Mouse (Mus musculus) G1E (cell line): ENCODE data around the gene Lmbr1l. TPM values are rescaled to one million over a fixed set of nuclear protein-coding genes. Genes with fewer than 3 reads are reported as not detected.

ENCODE experiments used
- ATAC-seq: 2 replicates; pipeline ENCODE4 v1.8.0; 2016; ENCODE audit warnings: mild to moderate bottlenecking; ENCODE audit not compliant: insufficient number of reproducible peaks, poor library complexity, low FRiP score, severe bottlenecking; ENCODE audit errors: extremely low read depth
- DNase-seq: peaks from one replicate; pipeline ENCODE4 v3.0.0; 2012; ENCODE audit warnings: low spot score
- H3K27me3 ChIP-seq: 2 replicates; pipeline ENCODE4 v1.6.1; 2012; ENCODE audit warnings: mild to moderate bottlenecking, low read length, inconsistent platforms; ENCODE audit not compliant: insufficient read depth
- H3K36me3 ChIP-seq: replicated peaks from 2 replicates; pipeline ENCODE3; 2012; ENCODE audit warnings: mild to moderate bottlenecking, inconsistent platforms
- H3K4me1 ChIP-seq: 2 replicates; pipeline ENCODE4 v1.6.1; 2012; ENCODE audit warnings: low read depth, low read length, inconsistent platforms, mixed read lengths; ENCODE audit not compliant: insufficient read depth
- H3K4me3 ChIP-seq: 2 replicates; pipeline ENCODE4 v1.5.1; 2012; ENCODE audit warnings: low read depth, mild to moderate bottlenecking, inconsistent platforms, low read length, moderate library complexity, mixed read lengths
- H3K9me3 ChIP-seq: replicated peaks from 2 replicates; pipeline ENCODE4 v1.6.1; 2012; ENCODE audit warnings: inconsistent platforms
- CTCF ChIP-seq: IDR thresholded peaks from 2 replicates; pipeline ENCODE4 v1.5.1; 2012; ENCODE audit warnings: low read depth, low read length, inconsistent platforms, mixed read lengths
- GATA1 ChIP-seq: IDR thresholded peaks from 2 replicates; pipeline ENCODE4 v1.6.1; 2012; ENCODE audit warnings: borderline replicate concordance, low read length, inconsistent platforms, mixed read lengths
- GATA2 ChIP-seq: IDR thresholded peaks from 2 replicates; pipeline ENCODE4 v1.6.1; 2012; ENCODE audit warnings: low read depth, low read length, inconsistent platforms, borderline replicate concordance
- POLR2AphosphoS5 ChIP-seq: IDR thresholded peaks from 2 replicates; pipeline ENCODE4 v1.6.1; 2012; ENCODE audit warnings: low read depth, low read length, inconsistent platforms; ENCODE audit not compliant: insufficient replicate concordance
- TAL1 ChIP-seq: conservative IDR thresholded peaks from 2 replicates; pipeline ENCODE4 v1.6.1; 2012; ENCODE audit warnings: low read depth, low read length, inconsistent platforms, mixed read lengths
- polyA plus RNA-seq: library from polyadenylated mRNA; stranded (reverse); fragments of >175 nt; gene quantifications from 2 replicates; pipeline ENCODE4 v1.2.3, GENCODE M21; 2012
- total RNA-seq, 2 experiments: library from RNA; stranded (forward) in 1 of 2; stranded (reverse) in 1 of 2; fragments of 200-1000 nt in 1 of 2; fragments of >200 nt in 1 of 2; fragmentation: Nextera tagmentation in 1 of 2; gene quantifications; 2 replicates each; pipeline ENCODE4 v1.2.3; 2014 to 2017

Lmbr1l gene
- total and polyA plus RNA-seq, 3 experiments = 4.5 to 17.1 (median 9.6) TPM

GRCm38 (mm10) chr15:98930017-98930734 lies 12.1 kb upstream of the Lmbr1l start:
- no peak for TF ChIP-seq CTCF
- peak; percentile 93 for TF ChIP-seq POLR2AphosphoS5
- Histone ChIP-seq H3K4me3 (no peak overlapping the region), H3K36me3 (peaks cover 28% of the 10 kb centered on the region), H3K27me3 (no peaks in the 10 kb centered on the region), H3K9me3 (peaks cover 2% of the 10 kb centered on the region; the same call in 1 of the 2 replicates), H3K4me1 (peaks cover 35% of the 10 kb centered on the region)
- DNase-seq = no peak
- no peak for ATAC-seq

GRCm38 (mm10) chr15:98928598-98929240 lies 10.7 kb upstream of the Lmbr1l start:
- TF ChIP-seq GATA2 = no peak
- no peak for TF ChIP-seq GATA1
- TF ChIP-seq TAL1 = no peak
- no peak; the same call in 1 of the 2 replicates for TF ChIP-seq POLR2AphosphoS5
- TF ChIP-seq CTCF = no peak
- no peak overlapping the region; the same call in 1 of the 2 replicates for H3K4me3 ChIP-seq
- H3K9me3 ChIP-seq = peaks cover 2% of the 10 kb centered on the region; the same call in 1 of the 2 replicates
- peaks cover 35% of the 10 kb centered on the region for H3K4me1 ChIP-seq
- H3K36me3 ChIP-seq = peaks cover 28% of the 10 kb centered on the region
- DNase-seq (peak; percentile 24), ATAC-seq (peak; percentile 31; the same call in 1 of the 2 replicates)
- H3K27me3 ChIP-seq = no peaks in the 10 kb centered on the region

- peaks cover 35% of the 10 kb centered on the region for H3K4me1 ChIP-seq
- ATAC-seq (no peak), DNase-seq (no peak)
- H3K36me3 ChIP-seq = peaks cover 22% of the 10 kb centered on the region
- no peak overlapping the region for H3K4me3 ChIP-seq
- H3K9me3 ChIP-seq = peaks cover 2% of the 10 kb centered on the region; the same call in 1 of the 2 replicates
- TF ChIP-seq GATA2 = no peak
- TF ChIP-seq CTCF = no peak
- no peaks in the 10 kb centered on the region for H3K27me3 ChIP-seq
Observed at GRCm38 (mm10) chr15:98927566-98927965, 9.5 kb upstream of the Lmbr1l start.

- no peak overlapping the region for H3K4me3 ChIP-seq
- ATAC-seq = no peak
- H3K4me1 ChIP-seq = peaks cover 20% of the 10 kb centered on the region
- peaks cover 2% of the 10 kb centered on the region; the same call in 1 of the 2 replicates for H3K9me3 ChIP-seq
- TF ChIP-seq GATA2 = no peak
- no peak for TF ChIP-seq GATA1
- no peak for TF ChIP-seq TAL1
- no peak for TF ChIP-seq POLR2AphosphoS5
- no peak for TF ChIP-seq CTCF
- H3K27me3 ChIP-seq = no peaks in the 10 kb centered on the region
- no peak for DNase-seq
- peaks cover 2% of the 10 kb centered on the region for H3K36me3 ChIP-seq
Observed at GRCm38 (mm10) chr15:98924682-98925081, 6.7 kb upstream of the Lmbr1l start.

DNA sequence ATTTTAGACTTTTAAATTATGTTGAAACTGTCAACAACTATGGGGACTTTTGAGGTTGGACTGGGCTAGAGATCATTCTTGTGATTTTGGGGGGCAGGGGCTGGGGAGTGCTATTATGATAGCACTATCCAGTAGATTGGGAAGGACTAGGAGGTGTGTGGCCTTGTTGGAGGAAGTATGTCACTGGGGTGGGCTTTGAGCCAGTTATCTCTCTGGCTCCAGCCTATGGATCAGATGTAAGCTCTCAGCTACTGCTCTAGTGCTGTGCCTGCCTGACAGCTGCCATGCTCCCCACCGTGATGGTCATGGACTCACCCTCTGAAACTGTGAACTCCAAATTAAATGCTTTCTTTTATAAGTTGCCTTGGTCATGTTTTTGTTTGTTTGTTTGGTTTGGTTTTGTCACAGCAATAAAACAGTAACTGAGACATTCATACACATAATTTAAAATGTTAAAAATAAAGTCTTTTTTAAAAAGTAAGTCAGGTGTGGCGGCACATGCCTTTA lies 5.1 kb upstream of the Lmbr1l start:
- peaks cover 18% of the 10 kb centered on the region for H3K4me1 ChIP-seq
- DNase-seq (no peak), ATAC-seq (no peak)
- peaks cover 2% of the 10 kb centered on the region; the same call in 1 of the 2 replicates for H3K9me3 ChIP-seq
- H3K4me3 ChIP-seq = no peak overlapping the region
- no peaks in the 10 kb centered on the region for H3K27me3 ChIP-seq
- H3K36me3 ChIP-seq = peaks cover 2% of the 10 kb centered on the region
- TF ChIP-seq POLR2AphosphoS5 (no peak), GATA2 (no peak), TAL1 (no peak), GATA1 (no peak)

DNA sequence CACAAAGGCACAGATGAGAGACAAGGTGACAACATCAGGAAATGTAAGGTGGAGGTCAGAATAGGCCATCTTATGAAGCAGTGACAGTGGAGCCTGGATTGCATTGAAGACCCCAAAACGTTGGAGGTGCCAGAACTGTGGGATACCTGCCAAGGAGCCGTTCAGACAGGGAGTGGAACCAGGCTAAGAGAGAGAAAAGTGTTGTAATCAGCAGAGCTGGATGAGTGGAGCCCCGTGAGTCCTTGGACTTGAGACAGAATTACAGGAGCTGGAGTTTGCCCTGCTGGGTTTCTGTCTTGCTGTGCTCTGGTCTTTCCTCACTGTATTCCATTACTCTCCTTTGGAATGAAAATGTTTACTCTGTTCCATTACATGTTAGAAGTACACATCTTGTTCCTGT lies 4.5 kb upstream of the Lmbr1l start:
- Histone ChIP-seq H3K36me3 (peaks cover 2% of the 10 kb centered on the region), H3K4me3 (no peak overlapping the region), H3K27me3 (no peaks in the 10 kb centered on the region), H3K9me3 (peaks cover 2% of the 10 kb centered on the region; the same call in 1 of the 2 replicates), H3K4me1 (peaks cover 15% of the 10 kb centered on the region)
- no peak for TF ChIP-seq POLR2AphosphoS5
- TF ChIP-seq TAL1 = no peak
- TF ChIP-seq GATA2 = no peak
- no peak for TF ChIP-seq GATA1
- no peak for TF ChIP-seq CTCF
- ATAC-seq = no peak
- no peak for DNase-seq
